Mouse (Mus musculus) thymus, postnatal 14 days (tissue): ENCODE results near the gene Eri2.

Experiments
- DNase-seq: peaks from one replicate; pipeline ENCODE4 v3.0.0; 2021

The Eri2 gene

DNA sequence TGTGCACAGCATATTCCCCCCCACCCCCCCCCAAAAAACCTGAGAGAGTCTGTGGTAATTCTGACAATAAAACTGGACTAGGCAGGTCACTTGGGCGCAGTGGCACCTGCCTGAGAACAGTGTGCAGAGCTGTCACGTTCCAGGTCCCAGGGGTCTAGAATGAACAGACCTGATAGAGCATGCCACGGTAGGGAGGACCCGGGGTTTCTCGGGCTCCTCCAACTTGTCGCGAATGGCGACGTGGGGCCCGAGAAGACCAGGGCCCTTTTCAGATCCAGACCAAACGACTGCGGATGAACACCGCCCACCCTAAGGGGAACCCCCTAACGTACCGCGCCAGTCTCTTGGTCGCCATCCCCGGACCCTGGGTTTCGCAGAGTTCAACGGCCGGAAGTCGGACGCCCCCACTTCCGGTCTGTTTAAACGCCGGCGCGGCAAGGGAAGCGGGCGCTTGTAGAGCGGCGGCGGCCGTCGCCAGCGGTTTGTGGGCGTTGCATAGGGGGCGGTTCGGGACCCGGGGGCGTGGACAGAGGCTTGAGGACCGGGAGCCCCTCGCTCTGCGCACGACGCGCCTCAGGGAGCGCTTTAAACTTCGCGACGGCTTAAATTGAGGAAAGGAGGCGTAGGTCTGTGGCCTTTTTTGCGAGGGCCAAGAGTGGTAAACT lies at the start of gene Eri2, which contains the start of gene Rexo5:
Gene Eri2 (minus strand): TSS at position 473 of the 665 bp plus-strand sequence.
Gene Rexo5 (plus strand): TSS at position 421 of the 665 bp plus-strand sequence.
- peak; percentile 92 for DNase-seq

GRCm38 (mm10) chr7:119841820-119842449 lies 48.1 kb upstream of the Eri2 start:
- DNase-seq, result no peak

- peak; percentile 26 for DNase-seq
Observed at GRCm38 (mm10) chr7:119835996-119836777, 42.3 kb upstream of the Eri2 start.

DNA sequence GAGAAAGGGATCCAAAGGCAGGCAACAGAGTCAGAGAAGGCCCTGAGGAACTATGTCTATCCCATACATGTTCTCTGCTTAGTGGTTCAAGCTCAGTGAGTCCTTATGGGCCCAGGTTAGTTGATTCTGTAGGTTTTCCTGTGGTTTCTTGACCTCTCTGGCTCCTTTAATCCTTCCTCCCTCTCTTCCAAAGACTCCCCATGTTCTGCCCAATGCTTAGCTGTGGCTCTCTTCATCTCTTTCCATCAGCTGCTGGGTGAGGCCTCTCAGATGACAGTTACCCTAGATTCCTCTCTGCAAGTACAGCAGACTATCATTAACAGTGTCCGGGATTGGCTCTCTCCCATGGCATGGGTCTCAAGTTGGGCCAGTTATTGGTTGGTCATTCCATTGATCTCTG lies 41.5 kb upstream of the Eri2 start:
- no peak for DNase-seq

GRCm38 (mm10) chr7:119808723-119809122 lies 14.9 kb upstream of the Eri2 start:
- DNase-seq, result no peak

DNA sequence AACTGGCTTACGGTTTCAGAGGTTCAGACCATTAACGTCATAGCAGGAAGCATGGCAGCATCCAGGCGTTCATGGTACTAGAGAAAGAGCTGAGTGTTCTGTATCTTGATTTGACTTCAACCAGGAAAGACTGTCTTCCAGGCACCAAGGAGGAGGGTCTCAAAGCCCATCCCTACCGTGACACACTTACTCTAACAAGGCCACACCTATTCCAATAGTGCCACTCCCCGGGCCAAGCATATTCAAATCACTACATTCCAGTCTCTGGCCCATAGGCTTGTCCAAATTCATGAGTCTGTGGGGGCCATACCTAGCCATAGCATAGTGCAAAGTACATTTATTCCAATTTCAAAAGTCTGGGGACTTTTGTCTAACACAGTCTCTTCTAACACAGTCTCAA lies 13.5 kb upstream of the Eri2 start:
- DNase-seq, result no peak

- no peak for DNase-seq
Observed at GRCm38 (mm10) chr7:119800991-119801390, 7.1 kb upstream of the Eri2 start.

GRCm38 (mm10) chr7:119800488-119800887 lies 6.6 kb upstream of the Eri2 start:
- DNase-seq, result peak; percentile 8

DNA sequence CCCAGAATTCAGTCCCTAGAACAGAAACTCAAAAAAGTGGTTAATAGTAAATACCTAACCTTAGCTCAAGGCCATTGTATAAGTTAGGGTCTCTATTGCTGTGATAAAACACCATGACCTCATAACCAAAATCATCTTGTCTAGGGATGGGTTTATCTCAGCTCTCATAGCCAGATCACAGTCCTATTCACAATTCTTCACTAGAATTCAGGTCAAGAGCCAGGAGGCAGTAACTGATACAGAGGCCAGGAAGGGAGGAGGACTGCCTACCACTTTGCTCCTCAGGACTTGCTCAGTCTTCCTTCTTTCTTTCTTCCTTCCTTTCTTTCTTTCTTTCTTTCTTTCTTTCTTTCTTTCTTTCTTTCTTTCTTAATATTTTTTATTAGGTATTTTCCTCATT lies 1.5 kb upstream of the Eri2 start:
- no peak for DNase-seq

DNA sequence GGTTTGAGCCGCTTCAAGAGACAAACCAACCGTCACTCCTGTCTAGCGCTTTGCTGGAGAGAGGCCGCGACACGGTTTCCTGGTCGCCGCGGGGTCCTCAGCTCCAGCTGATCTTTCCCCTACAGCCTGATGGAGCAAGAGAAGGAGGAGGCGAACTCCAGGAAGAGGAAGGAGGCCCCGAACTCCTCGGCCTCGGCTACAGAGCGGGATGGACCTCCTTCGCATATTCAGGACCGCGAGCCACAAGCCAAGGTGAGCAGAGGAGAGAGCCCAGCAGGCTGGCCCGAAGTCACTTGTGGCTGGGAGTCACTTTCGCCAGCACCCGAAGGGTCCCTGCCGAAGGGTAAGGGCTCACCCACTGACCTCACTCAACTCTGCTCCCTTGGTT lies 387 bp upstream of the Eri2 start:
- no peak for DNase-seq

GRCm38 (mm10) chr7:119789024-119789423 lies 4.8 kb downstream of the Eri2 start:
- DNase-seq, result no peak

GRCm38 (mm10) chr7:119784908-119785307 lies 8.9 kb downstream of the Eri2 start:
- DNase-seq, result no peak

GRCm38 (mm10) chr7:119783453-119783852 lies 10.4 kb downstream of the Eri2 start:
- no peak for DNase-seq

GRCm38 (mm10) chr7:119769895-119770294 lies 24.0 kb downstream of the Eri2 start:
- no peak for DNase-seq

- no peak for DNase-seq
Observed at GRCm38 (mm10) chr7:119766996-119767395, 26.9 kb downstream of the Eri2 start.

- DNase-seq, result no peak
Observed at GRCm38 (mm10) chr7:119764377-119764776, 29.5 kb downstream of the Eri2 start.

DNA sequence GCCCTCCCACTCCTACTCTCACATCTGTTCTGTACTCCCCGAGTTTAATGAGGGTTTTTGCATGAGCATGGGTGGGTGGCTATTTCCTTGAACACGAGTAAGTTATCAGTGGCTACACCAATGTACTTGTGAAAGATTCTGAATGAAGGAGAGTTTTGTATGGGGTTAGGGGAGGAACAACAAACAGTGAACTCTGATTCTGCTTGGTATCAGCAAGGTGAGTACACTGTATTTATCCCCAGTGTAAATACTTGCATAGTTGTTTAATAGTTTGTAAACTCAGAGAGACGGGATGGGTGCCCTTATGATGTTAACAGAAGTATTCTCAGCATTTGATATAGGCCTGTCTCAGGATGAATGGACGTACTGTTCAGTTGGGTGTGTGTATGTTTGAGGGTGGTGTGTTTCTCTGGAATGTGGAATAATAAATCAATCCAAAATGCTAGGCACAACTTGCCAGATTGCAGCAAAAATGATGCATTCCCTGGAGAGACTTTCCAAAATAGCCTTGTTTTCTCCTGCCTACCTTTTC lies 31.6 kb downstream of the Eri2 start:
- no peak for DNase-seq

- no peak for DNase-seq
Observed at GRCm38 (mm10) chr7:119760527-119760951, 33.3 kb downstream of the Eri2 start, which contains the start of gene Acsm3. Gene Acsm3 (plus strand): TSS chr7:119760923.

DNA sequence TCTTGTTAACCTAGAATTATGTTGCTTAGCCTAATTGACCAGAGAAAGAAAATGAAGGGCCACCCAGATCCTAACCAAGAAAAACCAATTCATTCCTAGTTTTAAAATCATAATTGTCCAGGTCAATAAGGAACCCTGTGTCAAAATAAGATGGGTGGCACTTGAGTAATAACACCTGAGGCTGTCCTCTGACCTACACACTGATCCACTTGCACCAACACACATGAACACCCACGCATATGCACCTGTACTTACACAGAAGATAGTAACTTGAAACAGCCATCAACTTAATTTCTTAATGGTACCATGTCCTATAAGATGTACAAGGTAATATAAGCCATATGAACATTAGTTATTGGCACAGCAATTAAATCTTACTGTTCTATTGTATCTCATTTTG lies 40.2 kb downstream of the Eri2 start:
- DNase-seq, result no peak

GRCm38 (mm10) chr7:119749942-119750341 lies 43.9 kb downstream of the Eri2 start:
- no peak for DNase-seq

DNA sequence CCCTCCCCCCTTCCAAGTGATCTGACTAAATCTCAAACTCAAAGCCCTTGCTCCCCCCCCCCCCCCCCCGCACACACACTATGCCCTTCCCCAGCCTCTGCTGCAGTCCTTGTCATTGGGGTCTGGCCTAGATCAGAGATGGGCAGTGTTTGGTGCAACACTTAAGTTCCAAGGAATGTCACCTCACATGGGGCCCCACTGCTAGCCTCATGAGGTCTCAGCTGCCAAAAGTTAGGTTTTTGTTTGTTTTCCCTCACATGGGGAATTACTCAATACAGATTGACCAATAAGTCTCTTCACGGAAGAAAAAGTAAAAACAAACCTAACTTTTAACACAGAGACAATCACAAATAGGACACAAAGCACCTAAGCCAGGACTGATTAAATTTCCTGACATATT lies 45.1 kb downstream of the Eri2 start:
- no peak for DNase-seq

DNA sequence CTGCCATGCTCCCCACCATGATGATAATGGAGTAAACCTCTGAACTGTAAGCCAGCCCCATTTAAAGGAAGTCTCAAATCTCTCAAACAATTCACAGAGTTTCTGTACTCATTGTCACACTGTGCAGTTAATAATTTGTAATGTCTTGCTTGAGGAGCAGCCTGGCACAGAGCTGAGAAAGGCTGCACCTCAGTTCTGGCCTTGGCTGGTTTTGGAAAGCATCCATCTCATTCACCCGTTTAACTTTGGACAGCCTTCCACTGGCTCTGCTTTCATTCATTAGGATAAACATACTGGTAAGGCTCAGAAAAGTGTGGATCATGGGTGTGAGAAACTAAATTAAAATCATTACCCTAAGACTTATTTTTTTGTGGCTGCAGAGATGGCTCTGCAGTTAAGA lies 48.0 kb downstream of the Eri2 start:
- no peak for DNase-seq

DNA sequence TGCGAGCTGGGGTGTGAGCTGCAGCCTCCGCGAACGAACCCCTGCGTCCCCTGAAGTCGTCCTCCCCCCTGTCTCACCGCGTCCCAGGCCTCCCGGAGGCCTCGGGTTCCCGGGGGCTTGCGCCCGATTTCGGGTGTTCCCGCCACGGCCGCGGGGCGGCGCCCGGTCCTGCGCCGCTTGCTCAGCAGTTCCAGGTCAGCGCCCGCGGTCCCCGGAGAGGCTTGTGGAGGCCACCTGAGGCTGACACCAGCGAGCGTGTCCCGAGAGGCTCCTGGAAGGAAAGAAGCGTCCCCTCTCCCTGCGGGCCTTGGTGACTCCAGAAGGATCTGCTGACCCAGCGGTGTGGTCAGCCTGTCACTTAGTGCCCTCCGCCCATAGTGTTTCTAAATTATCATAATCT lies 49.5 kb downstream of the Eri2 start:
- DNase-seq, result peak; percentile 22
